Mouse (Mus musculus) forebrain, embryonic 10.5 days (tissue): ENCODE results near the gene Hemk1. TPM values are rescaled to one million over a fixed set of nuclear protein-coding genes. Genes with fewer than 3 reads are reported as not detected.

Experiments
- DNase-seq: peaks from one replicate; pipeline ENCODE4 v3.0.0-alpha.2; 2017; ENCODE audit warnings: low spot score; ENCODE audit errors: extremely low spot score
- H3K27ac ChIP-seq: fragments of 300-500 bp; sonication (generic); 2 replicates; pipeline ENCODE4 v1.5.1; 2016; ENCODE audit warnings: mild to moderate bottlenecking
- H3K27me3 ChIP-seq: fragments of 300-500 bp; sonication (generic); 2 replicates; pipeline ENCODE4 v1.6.1; 2016; ENCODE audit warnings: mild to moderate bottlenecking; ENCODE audit not compliant: poor library complexity, severe bottlenecking
- H3K36me3 ChIP-seq: fragments of 300-500 bp; sonication (generic); replicated peaks from 2 replicates; pipeline ENCODE4 v1.6.1; 2016; ENCODE audit warnings: mild to moderate bottlenecking, moderate library complexity
- H3K4me1 ChIP-seq: fragments of 300-500 bp; sonication (generic); 2 replicates; pipeline ENCODE4 v1.6.1; 2016
- H3K4me3 ChIP-seq: fragments of 300-500 bp; sonication (generic); 2 replicates; pipeline ENCODE4 v1.5.1; 2016; ENCODE audit warnings: mild to moderate bottlenecking, moderate library complexity
- H3K9me3 ChIP-seq: fragments of 300-500 bp; sonication (generic); 2 replicates; pipeline ENCODE4 v1.6.1; 2016; ENCODE audit warnings: mild to moderate bottlenecking, moderate library complexity
- WGBS: fragments of 180-500 bp; shearing (Covaris S2); methylation state at CpG from one replicate; pipeline ENCODE4 v1.1.7; 2016; 5-methylcytosine and 5-hydroxymethylcytosine counted together
- polyA plus RNA-seq: library from polyadenylated mRNA; unstranded; fragments of >200 nt; fragmentation: Nextera tagmentation; extraction: Ambion mirVana; gene quantifications from 2 replicates; pipeline ENCODE4 v1.2.1, GENCODE M21; 2016

Gene Hemk1
- polyA plus RNA-seq, 1 experiment from 2014 or later, result 13.5 TPM

- peak within 1 kb of the TSS; percentile 86 for H3K27ac ChIP-seq
- peaks cover 32% of the 10 kb centered on the region for H3K4me1 ChIP-seq
- peak within 1 kb of the TSS; percentile 73 for H3K4me3 ChIP-seq
- peaks cover 5% of the 10 kb centered on the region for H3K36me3 ChIP-seq
- DNase-seq, result no peak
- H3K27me3 ChIP-seq, result peaks cover 35% of the 10 kb centered on the region
- H3K9me3 ChIP-seq, result no peaks in the 10 kb centered on the region
Measured at GRCm38 (mm10) chr9:107296016-107296040, 42.3 kb downstream of the Hemk1 start, which contains the start of gene Cish. Gene Cish, plus strand, starts transcription at chr9:107296026.

GRCm38 (mm10) chr9:107295616-107296015 lies 42.5 kb downstream of the Hemk1 start:
- Histone ChIP-seq H3K4me3 (peak overlapping the region; percentile 73; the same call in 1 of the 2 replicates), H3K27ac (no peak overlapping the region; the same call in 1 of the 2 replicates)
- WGBS, result 79% methylated on average over 4 of the region's 4 CpGs

GRCm38 (mm10) chr9:107294249-107294648 lies 43.9 kb downstream of the Hemk1 start:
- Histone ChIP-seq H3K36me3 (no peaks in the 10 kb centered on the region), H3K9me3 (no peaks in the 10 kb centered on the region), H3K4me1 (peaks cover 43% of the 10 kb centered on the region), H3K27ac (no peak overlapping the region), H3K4me3 (no peak overlapping the region), H3K27me3 (peaks cover 47% of the 10 kb centered on the region)
- DNase-seq, result peak; percentile 67
- WGBS, result 8% methylated on average over 6 of the region's 6 CpGs

More at GRCm38 (mm10) chr9:107295616-107296015, 42.5 kb downstream of the Hemk1 start:
- no peak for DNase-seq
- Histone ChIP-seq H3K4me1 (peaks cover 32% of the 10 kb centered on the region), H3K9me3 (no peaks in the 10 kb centered on the region), H3K36me3 (peaks cover 3% of the 10 kb centered on the region), H3K27me3 (peaks cover 35% of the 10 kb centered on the region)

GRCm38 (mm10) chr9:107290897-107291296 lies 47.3 kb downstream of the Hemk1 start:
- Histone ChIP-seq H3K27ac (no peak overlapping the region), H3K36me3 (no peaks in the 10 kb centered on the region), H3K4me1 (peaks cover 28% of the 10 kb centered on the region), H3K27me3 (peaks cover 48% of the 10 kb centered on the region), H3K9me3 (no peaks in the 10 kb centered on the region), H3K4me3 (no peak overlapping the region)
- DNase-seq, result peak; percentile 83
- WGBS, result 29% methylated on average over 10 of the region's 10 CpGs

- WGBS, result 4% methylated on average over 49 of the region's 49 CpGs
- H3K27ac ChIP-seq, result peak within 1 kb of the TSS; percentile 73
Measured at GRCm38 (mm10) chr9:107289211-107290076, 48.7 kb downstream of the Hemk1 start, which contains the start of gene Mapkapk3. Gene Mapkapk3, minus strand, starts transcription at chr9:107289877.

GRCm38 (mm10) chr9:107288711-107289110 lies 49.4 kb downstream of the Hemk1 start:
- DNase-seq, result no peak
- 25% methylated on average over 8 of the region's 8 CpGs for WGBS
- Histone ChIP-seq H3K4me3 (peak overlapping the region; percentile 63), H3K27me3 (peaks cover 33% of the 10 kb centered on the region), H3K27ac (peak overlapping the region; percentile 73; the same call in 1 of the 2 replicates), H3K36me3 (no peaks in the 10 kb centered on the region), H3K4me1 (peaks cover 32% of the 10 kb centered on the region), H3K9me3 (no peaks in the 10 kb centered on the region)

More at GRCm38 (mm10) chr9:107289211-107290076, 48.7 kb downstream of the Hemk1 start, which contains the start of gene Mapkapk3:
- peak; percentile 83 for DNase-seq
- H3K27me3 ChIP-seq, result peaks cover 34% of the 10 kb centered on the region
- peak within 1 kb of the TSS; percentile 63 for H3K4me3 ChIP-seq
- no peaks in the 10 kb centered on the region for H3K36me3 ChIP-seq
- peaks cover 32% of the 10 kb centered on the region for H3K4me1 ChIP-seq
- no peaks in the 10 kb centered on the region for H3K9me3 ChIP-seq

GRCm38 (mm10) chr9:107288105-107288650 lies 50.0 kb downstream of the Hemk1 start:
- WGBS, result 91% methylated on average over 14 of the region's 14 CpGs
- Histone ChIP-seq H3K9me3 (no peaks in the 10 kb centered on the region), H3K4me1 (peaks cover 32% of the 10 kb centered on the region), H3K27me3 (peaks cover 33% of the 10 kb centered on the region), H3K4me3 (no peak overlapping the region), H3K27ac (no peak overlapping the region), H3K36me3 (no peaks in the 10 kb centered on the region)
- DNase-seq, result no peak

DNA sequence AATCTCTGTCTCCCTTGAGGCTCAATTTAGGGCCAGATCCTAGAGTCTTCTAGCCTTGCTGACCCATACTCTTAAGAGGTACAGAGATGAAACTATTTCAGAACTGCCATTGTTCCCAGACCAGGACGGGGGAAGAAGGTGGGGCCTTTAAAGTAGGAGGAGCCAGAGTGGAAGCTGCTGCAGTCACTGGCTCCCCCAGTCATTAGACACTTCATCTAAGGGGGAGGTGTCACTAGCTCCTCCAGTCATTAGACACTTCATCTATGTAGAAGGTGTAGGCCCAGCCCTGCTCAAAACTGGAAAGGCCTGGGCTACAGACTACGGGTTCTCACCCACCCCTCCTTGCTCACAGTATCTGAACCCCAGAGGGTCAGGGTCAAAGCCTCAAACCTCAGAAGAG lies 50.9 kb downstream of the Hemk1 start:
- Histone ChIP-seq H3K9me3 (no peaks in the 10 kb centered on the region), H3K36me3 (no peaks in the 10 kb centered on the region), H3K4me3 (no peak overlapping the region), H3K27me3 (peaks cover 30% of the 10 kb centered on the region), H3K27ac (no peak overlapping the region), H3K4me1 (peaks cover 32% of the 10 kb centered on the region)
- whole genome bisulfite sequencing, result 82% methylated on average over 2 of the region's 2 CpGs
- no peak for DNase-seq

GRCm38 (mm10) chr9:107285009-107285408 lies 53.1 kb downstream of the Hemk1 start:
- 30% methylated on average over 3 of the region's 3 CpGs for WGBS

DNA sequence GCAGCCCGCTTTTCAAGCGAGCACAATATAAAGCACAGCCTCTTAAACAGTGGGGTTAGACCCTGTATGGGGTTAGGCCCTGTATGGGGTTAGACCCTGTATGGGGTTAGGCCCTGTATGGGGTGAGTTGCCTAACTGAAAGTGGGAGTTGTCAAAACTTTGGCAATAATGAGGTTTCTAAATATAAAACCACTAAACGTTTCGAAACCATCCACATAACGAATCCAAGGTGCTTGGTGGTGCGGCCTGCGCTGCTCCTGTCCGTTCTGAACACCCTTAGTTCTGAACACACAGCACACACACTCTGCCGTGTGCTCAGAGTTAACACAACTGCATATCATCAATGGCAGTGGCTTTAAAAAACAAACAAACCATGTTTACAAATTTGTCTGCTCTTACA lies 55.2 kb downstream of the Hemk1 start:
- no peaks in the 10 kb centered on the region for H3K36me3 ChIP-seq
- H3K9me3 ChIP-seq, result no peaks in the 10 kb centered on the region
- no peak overlapping the region for H3K27ac ChIP-seq
- WGBS, result 90% methylated on average over 9 of the region's 9 CpGs
- H3K4me1 ChIP-seq, result peaks cover 40% of the 10 kb centered on the region
- no peak for DNase-seq
- no peak overlapping the region for H3K4me3 ChIP-seq
- peaks cover 26% of the 10 kb centered on the region for H3K27me3 ChIP-seq

More at GRCm38 (mm10) chr9:107285009-107285408, 53.1 kb downstream of the Hemk1 start:
- H3K4me1 ChIP-seq, result peaks cover 37% of the 10 kb centered on the region
- no peaks in the 10 kb centered on the region for H3K9me3 ChIP-seq
- peaks cover 31% of the 10 kb centered on the region for H3K27me3 ChIP-seq
- H3K36me3 ChIP-seq, result no peaks in the 10 kb centered on the region
- no peak overlapping the region for H3K27ac ChIP-seq
- H3K4me3 ChIP-seq, result no peak overlapping the region
- no peak for DNase-seq

- Histone ChIP-seq H3K36me3 (no peaks in the 10 kb centered on the region), H3K27ac (no peak overlapping the region), H3K9me3 (no peaks in the 10 kb centered on the region), H3K4me1 (peaks cover 38% of the 10 kb centered on the region), H3K4me3 (no peak overlapping the region), H3K27me3 (peaks cover 22% of the 10 kb centered on the region)
- no peak for DNase-seq
- 89% methylated on average over 5 of the region's 5 CpGs for WGBS
Measured at GRCm38 (mm10) chr9:107281241-107281987, 56.7 kb downstream of the Hemk1 start.

DNA sequence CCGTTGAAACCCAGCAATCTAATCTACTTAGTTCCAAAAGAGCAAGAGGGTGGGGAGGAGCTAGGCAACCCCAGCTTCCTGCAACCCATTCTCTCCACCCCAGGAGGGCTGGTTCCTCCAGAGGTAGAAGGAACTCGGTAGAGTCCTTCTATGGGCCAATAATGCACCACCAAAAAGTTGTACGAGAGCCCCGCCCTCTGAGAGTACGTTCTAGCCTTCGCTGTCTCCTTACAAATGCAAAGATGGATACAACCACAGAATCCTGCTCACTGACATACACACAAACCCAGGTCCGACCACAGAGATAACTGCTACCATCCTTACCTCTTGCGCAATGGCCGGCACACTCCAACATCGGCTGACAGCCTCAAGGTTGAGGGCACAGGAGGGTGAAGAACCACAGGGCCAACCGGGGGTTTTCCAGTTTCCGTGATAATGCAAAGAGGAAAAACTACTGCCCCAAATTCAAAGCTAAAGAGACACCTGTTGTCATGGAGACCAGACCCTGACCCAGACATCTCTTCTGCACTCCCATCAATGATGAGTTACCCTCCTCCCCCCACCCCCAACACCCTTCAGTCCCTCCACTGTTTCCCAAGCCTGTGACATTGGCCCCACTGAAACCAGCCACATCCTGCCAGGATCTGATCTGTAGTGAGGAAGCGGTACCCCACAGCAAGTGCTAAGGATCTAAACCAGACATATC lies 57.7 kb downstream of the Hemk1 start:
- H3K4me1 ChIP-seq, result peaks cover 36% of the 10 kb centered on the region
- 45% methylated on average over 13 of the region's 13 CpGs for WGBS
- no peaks in the 10 kb centered on the region for H3K36me3 ChIP-seq
- no peaks in the 10 kb centered on the region for H3K9me3 ChIP-seq
- H3K27me3 ChIP-seq, result peaks cover 22% of the 10 kb centered on the region
- H3K4me3 ChIP-seq, result peak overlapping the region; percentile 11; the same call in 1 of the 2 replicates
- DNase-seq, result no peak
- peak overlapping the region; percentile 65 for H3K27ac ChIP-seq
